Mouse (Mus musculus) heart, embryonic 10.5 days (tissue): ENCODE results near the gene Olfr1489. TPM values are rescaled to one million over a fixed set of nuclear protein-coding genes. Genes with fewer than 3 reads are reported as not detected.
"Not testable (repeated sequence)": the region's sequence is repeated elsewhere in the genome, so short reads cannot be mapped to it uniquely, and the experiment has no call there.

Experiments used
- DNase-seq: peaks from one replicate; pipeline ENCODE4 v3.0.0-alpha.2; 2017; ENCODE audit warnings: low spot score
- H3K27ac ChIP-seq: fragments of 300-500 bp; sonication (generic); 2 replicates; pipeline ENCODE4 v1.5.1; 2016; ENCODE audit warnings: mild to moderate bottlenecking
- H3K27me3 ChIP-seq: fragments of 300-500 bp; sonication (generic); 2 replicates; pipeline ENCODE4 v1.6.1; 2016; ENCODE audit warnings: mild to moderate bottlenecking; ENCODE audit not compliant: poor library complexity, insufficient read depth, severe bottlenecking
- H3K36me3 ChIP-seq: fragments of 300-500 bp; sonication (generic); 2 replicates; pipeline ENCODE4 v1.6.1; 2016; ENCODE audit warnings: mild to moderate bottlenecking, moderate library complexity
- H3K4me1 ChIP-seq: fragments of 300-500 bp; sonication (generic); 2 replicates; pipeline ENCODE4 v1.6.1; 2016; ENCODE audit warnings: mild to moderate bottlenecking
- H3K4me3 ChIP-seq: fragments of 300-500 bp; sonication (generic); 2 replicates; pipeline ENCODE4 v1.5.1; 2016; ENCODE audit warnings: mild to moderate bottlenecking, moderate library complexity
- H3K9me3 ChIP-seq: fragments of 300-500 bp; sonication (generic); 2 replicates; pipeline ENCODE4 v1.6.1; 2016; ENCODE audit warnings: mild to moderate bottlenecking, moderate library complexity
- WGBS: fragments of 180-500 bp; shearing (Covaris S2); methylation state at CpG from one replicate; pipeline ENCODE4 v1.1.7; 2016; 5-methylcytosine and 5-hydroxymethylcytosine counted together
- microRNA-seq: library from miRNA; unstranded; fragments of <30 nt; microRNA quantifications from one replicate; pipeline ENCODE4, GENCODE M21; 2017
- polyA plus RNA-seq: library from polyadenylated mRNA; unstranded; fragments of >200 nt; fragmentation: Nextera tagmentation; extraction: Ambion mirVana; gene quantifications from 2 replicates; pipeline ENCODE4 v1.2.1, GENCODE M21; 2016

Olfr1489 gene
- polyA plus RNA-seq, result not detected in 2 replicates

GRCm38 (mm10) chr19:13631321-13631720 lies at the start of gene Olfr1489:
Gene Olfr1489 (plus strand): TSS chr19:13631621.
- H3K9me3 ChIP-seq, result peaks cover under 1% of the 10 kb centered on the region; the same call in 1 of the 2 replicates
- no peaks in the 10 kb centered on the region for H3K27me3 ChIP-seq
- WGBS, result 78% methylated on average over 1 of the region's 1 CpGs
- no peak within 1 kb of the TSS for H3K27ac ChIP-seq
- H3K4me1 ChIP-seq, result no peaks in the 10 kb centered on the region
- no peaks in the 10 kb centered on the region for H3K36me3 ChIP-seq
- DNase-seq, result no peak
- H3K4me3 ChIP-seq, result no peak within 1 kb of the TSS

GRCm38 (mm10) chr19:13583211-13583610 lies 48.2 kb upstream of the Olfr1489 start, which contains the start of gene Olfr1484:
Gene Olfr1484 (plus strand): TSS chr19:13583511.
- WGBS, result 85% methylated on average over 1 of the region's 1 CpGs
- Histone ChIP-seq H3K27me3 (no peaks in the 10 kb centered on the region), H3K4me3 (no peak within 1 kb of the TSS), H3K4me1 (no peaks in the 10 kb centered on the region), H3K27ac (no peak within 1 kb of the TSS), H3K9me3 (no peaks in the 10 kb centered on the region), H3K36me3 (no peaks in the 10 kb centered on the region)
- DNase-seq, result no peak

- not testable (repeated sequence) for H3K27me3 ChIP-seq, H3K4me1 ChIP-seq, H3K27ac ChIP-seq, H3K4me3 ChIP-seq, H3K36me3 ChIP-seq, DNase-seq
- whole genome bisulfite sequencing, result 79% methylated on average over 2 of the region's 2 CpGs
- peaks cover 10% of the 10 kb centered on the region; the same call in 1 of the 2 replicates for H3K9me3 ChIP-seq
These were observed 14.3 kb upstream of the Olfr1489 start, which contains the start of gene Olfr1487 for GRCm38 (mm10) chr19:13617075-13617474. Gene Olfr1487 (plus strand): TSS chr19:13617375.

- H3K9me3 ChIP-seq, result peaks cover 12% of the 10 kb centered on the region; the same call in 1 of the 2 replicates
- no peaks in the 10 kb centered on the region for H3K4me1 ChIP-seq
- WGBS, result 66% methylated on average over 1 of the region's 1 CpGs
- no peak within 1 kb of the TSS for H3K4me3 ChIP-seq
- no peaks in the 10 kb centered on the region for H3K27me3 ChIP-seq
- H3K36me3 ChIP-seq, result no peaks in the 10 kb centered on the region
- DNase-seq, result no peak
- no peak within 1 kb of the TSS for H3K27ac ChIP-seq
These were observed 19.4 kb downstream of the Olfr1489 start, which contains the start of gene Olfr1490 for GRCm38 (mm10) chr19:13650791-13651190. Gene Olfr1490 (plus strand): TSS chr19:13651091.

Small RNA genes lying within 50 kb of the gene (microRNA-seq; reads per million reads assigned to microRNA genes)
- not detected for gene Gm22323
- not detected for gene Gm23931

Other genes with a start within 250 kb of the Olfr1489 start
- not detected in 2 replicates for gene Olfr1469, start 223.8 kb upstream of the Olfr1489 start, polyA plus RNA-seq
- not detected in 2 replicates for gene Olfr1471, start 188.2 kb upstream of the Olfr1489 start, polyA plus RNA-seq
- not detected in 2 replicates for gene Olfr1472, start 175.5 kb upstream of the Olfr1489 start, polyA plus RNA-seq
- not detected in 2 replicates for gene Olfr1474, start 162.1 kb upstream of the Olfr1489 start, polyA plus RNA-seq
- not detected in 2 replicates for gene Olfr1475, start 151.4 kb upstream of the Olfr1489 start, polyA plus RNA-seq
- gene Olfr1477, start 131.1 kb upstream of the Olfr1489 start, polyA plus RNA-seq, result not detected in 2 replicates
- not detected in 2 replicates for gene Olfr1480, start 103.7 kb upstream of the Olfr1489 start, polyA plus RNA-seq
- gene Olfr1484, start 48.1 kb upstream of the Olfr1489 start, polyA plus RNA-seq, result not detected in 2 replicates
- not detected in 2 replicates for gene Olfr1487, start 14.2 kb upstream of the Olfr1489 start, polyA plus RNA-seq
- gene Olfr1490, start 19.5 kb downstream of the Olfr1489 start, polyA plus RNA-seq, result not detected in 2 replicates
- not detected in 2 replicates for gene Olfr1491, start 65.6 kb downstream of the Olfr1489 start, polyA plus RNA-seq
- not detected in 2 replicates for gene Olfr1493-ps1, start 91.7 kb downstream of the Olfr1489 start, polyA plus RNA-seq
- not detected in 2 replicates for gene Olfr1494, start 108.1 kb downstream of the Olfr1489 start, polyA plus RNA-seq
- not detected in 2 replicates for gene Olfr1495, start 133.0 kb downstream of the Olfr1489 start, polyA plus RNA-seq
- gene Olfr1496, start 146.3 kb downstream of the Olfr1489 start, polyA plus RNA-seq, result not detected in 2 replicates
- not detected in 2 replicates for gene Olfr1497, start 166.6 kb downstream of the Olfr1489 start, polyA plus RNA-seq
- not detected in 2 replicates for gene Olfr1499, start 187.8 kb downstream of the Olfr1489 start, polyA plus RNA-seq
- not detected in 2 replicates for gene Olfr1500, start 198.9 kb downstream of the Olfr1489 start, polyA plus RNA-seq
- gene Olfr1501, start 219.1 kb downstream of the Olfr1489 start, polyA plus RNA-seq, result not detected in 2 replicates
- not detected in 2 replicates for gene Olfr1502, start 230.2 kb downstream of the Olfr1489 start, polyA plus RNA-seq